Mouse (Mus musculus) layer of hippocampus, adult 2 months (tissue): Measurements from ENCODE around the gene Lrch3. TPM values are rescaled to one million over a fixed set of nuclear protein-coding genes. Genes with fewer than 3 reads are reported as not detected.
"Not testable (repeated sequence)": the region's sequence is repeated elsewhere in the genome, so short reads cannot be mapped to it uniquely, and the experiment has no call there.

ENCODE experiments used
- DNase-seq, 2 experiments: peaks; one replicate each; pipeline ENCODE4 v3.0.0; 2022; ENCODE audit warnings: low spot score in 2 of 2
- H3K27ac ChIP-seq: fragments of 200-600 bp; 2 replicates; pipeline ENCODE4 v1.8.1; 2022
- H3K4me3 ChIP-seq: fragments of 200-600 bp; 2 replicates; pipeline ENCODE4 v1.8.1; 2022; ENCODE audit warnings: mild to moderate bottlenecking
- CTCF ChIP-seq: fragments of 200-600 bp; conservative IDR thresholded peaks from 2 replicates; pipeline ENCODE4 v1.8.1; 2022; ENCODE audit warnings: antibody characterized with exemption, mild to moderate bottlenecking, moderate library complexity
- total RNA-seq, 2 experiments: library from RNA; stranded (reverse); gene quantifications; 2 replicates each; pipeline ENCODE4 v1.2.3; 2021

Lrch3 gene
- total RNA-seq, 2 experiments from 2014 or later: 41.0 to 48.2 TPM

- DNase-seq: no peak
- no peak; the same call in 1 of the 2 replicates for TF ChIP-seq CTCF
- H3K4me3 ChIP-seq: no peak overlapping the region
- no peak overlapping the region for H3K27ac ChIP-seq
Measured at GRCm38 (mm10) chr16:32929918-32930317, 16.0 kb downstream of the Lrch3 start.

DNA sequence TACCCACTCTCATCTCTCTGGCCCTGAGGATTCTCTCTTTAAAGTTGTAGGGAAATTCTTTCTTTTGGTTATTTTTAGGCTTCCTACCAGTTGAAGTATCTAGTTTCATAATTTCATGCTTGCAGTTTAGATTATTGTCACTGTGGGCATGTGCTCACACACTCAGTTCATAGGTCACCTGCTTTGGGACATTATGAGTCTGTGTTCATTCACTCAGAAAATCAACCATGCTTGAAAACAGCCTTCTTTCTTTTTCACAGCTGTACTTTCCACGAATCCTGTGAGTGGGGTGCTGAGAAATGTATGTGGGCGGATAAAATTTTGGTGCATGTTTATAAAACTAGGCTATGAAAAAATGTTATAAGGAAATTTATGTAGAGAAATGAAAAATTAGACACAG, 20.6 kb downstream of the Lrch3 start:
- Histone ChIP-seq H3K4me3 (no peak overlapping the region), H3K27ac (no peak overlapping the region)
- TF ChIP-seq CTCF: no peak
- no peak for DNase-seq

DNA sequence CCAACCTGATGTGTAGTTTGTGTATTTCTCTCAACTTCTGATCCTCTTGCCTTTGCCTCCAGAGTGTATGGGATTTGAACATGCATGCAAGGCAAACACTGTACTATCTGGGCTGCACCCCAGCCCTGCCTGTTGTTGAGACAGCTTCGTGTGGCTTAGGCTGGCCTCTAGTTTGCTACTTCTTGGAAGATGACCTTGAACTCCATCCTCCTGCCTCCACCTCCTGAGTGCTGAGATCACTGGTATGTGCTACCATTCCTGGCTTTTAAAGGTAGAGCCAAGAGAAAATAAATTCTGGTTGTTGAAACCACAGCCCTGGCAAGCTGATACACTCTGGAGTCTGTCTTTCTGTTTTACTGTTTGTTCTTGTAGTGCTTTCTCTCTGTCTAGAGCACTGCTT, 21.2 kb downstream of the Lrch3 start:
- DNase-seq: no peak
- Histone ChIP-seq H3K27ac (peak overlapping the region; percentile 3; the same call in 1 of the 2 replicates), H3K4me3 (no peak overlapping the region)
- TF ChIP-seq CTCF: no peak

DNA sequence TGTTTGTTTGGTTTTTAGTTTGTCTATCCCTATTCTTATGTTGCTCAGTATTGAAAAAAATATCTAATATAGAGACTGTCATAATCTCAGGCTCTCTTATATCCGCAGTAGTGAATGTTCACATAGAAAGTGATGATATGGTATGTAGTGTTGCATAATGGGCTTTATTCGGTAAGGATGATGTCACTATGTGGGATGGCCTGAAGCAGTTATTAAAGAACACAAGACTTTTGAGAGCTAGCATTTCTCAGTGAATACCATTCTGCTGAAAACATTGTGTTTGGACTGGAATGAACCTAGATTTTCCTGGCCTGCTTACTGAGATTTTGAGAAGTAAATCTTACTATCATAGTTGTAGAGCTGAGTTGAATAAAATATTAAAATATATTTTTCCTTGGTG, 23.5 kb downstream of the Lrch3 start:
- 0 out of 2 replicates have a peak overlapping the region, but pooled peaks have one; percentile 14 for H3K27ac ChIP-seq
- H3K4me3 ChIP-seq: no peak overlapping the region
- no peak for DNase-seq
- no peak for TF ChIP-seq CTCF

DNA sequence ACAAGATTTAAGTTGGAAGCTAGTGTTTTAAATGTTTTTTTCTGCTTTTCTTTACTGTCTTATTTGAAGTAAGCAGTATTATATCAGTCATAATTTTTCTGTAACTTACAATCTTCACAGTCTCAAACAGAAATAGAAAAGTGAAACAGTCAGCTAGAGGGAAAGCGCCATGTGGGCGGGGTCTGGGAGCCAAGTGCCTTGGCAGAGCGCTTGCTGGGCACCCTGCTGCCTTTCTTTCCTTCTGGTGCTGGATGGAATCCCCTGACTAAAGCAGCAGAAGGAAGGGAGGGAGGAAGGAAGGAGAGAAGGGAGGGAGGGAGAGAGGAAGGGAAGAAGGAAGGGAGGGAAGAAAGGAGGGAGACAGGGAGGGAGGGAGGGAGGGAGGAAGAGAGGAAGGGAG, 25.4 kb downstream of the Lrch3 start:
- DNase-seq: peak in 1 of 2 experiments; percentile 17

DNA sequence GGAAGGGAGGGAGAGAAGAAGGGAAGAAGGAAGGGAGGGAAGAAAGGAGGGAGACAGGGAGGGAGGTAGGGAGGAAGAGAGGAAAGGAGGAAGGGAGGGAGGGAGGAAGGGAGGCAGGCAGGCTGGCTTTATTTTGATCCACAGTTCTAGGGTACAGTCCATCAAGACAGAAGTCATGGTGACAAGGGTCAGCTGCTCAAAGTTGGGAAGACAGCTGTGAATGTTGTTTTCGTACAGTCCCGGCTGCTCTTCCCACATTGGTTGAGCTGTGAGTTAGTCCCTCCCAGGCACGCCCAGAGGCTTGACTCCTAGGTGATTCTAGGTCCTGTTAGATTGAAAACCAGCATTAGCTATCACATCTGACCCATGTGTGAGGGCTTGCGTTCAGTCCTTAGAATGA, 25.8 kb downstream of the Lrch3 start:
- DNase-seq, H3K4me3 ChIP-seq, H3K27ac ChIP-seq: not testable (repeated sequence)

More for the DNA sequence above, 25.4 kb downstream of the Lrch3 start:
- not testable (repeated sequence) for H3K4me3 ChIP-seq, H3K27ac ChIP-seq

- not testable (repeated sequence) for DNase-seq, H3K27ac ChIP-seq, H3K4me3 ChIP-seq
Measured at GRCm38 (mm10) chr16:32941226-32941625, 27.3 kb downstream of the Lrch3 start.

DNA sequence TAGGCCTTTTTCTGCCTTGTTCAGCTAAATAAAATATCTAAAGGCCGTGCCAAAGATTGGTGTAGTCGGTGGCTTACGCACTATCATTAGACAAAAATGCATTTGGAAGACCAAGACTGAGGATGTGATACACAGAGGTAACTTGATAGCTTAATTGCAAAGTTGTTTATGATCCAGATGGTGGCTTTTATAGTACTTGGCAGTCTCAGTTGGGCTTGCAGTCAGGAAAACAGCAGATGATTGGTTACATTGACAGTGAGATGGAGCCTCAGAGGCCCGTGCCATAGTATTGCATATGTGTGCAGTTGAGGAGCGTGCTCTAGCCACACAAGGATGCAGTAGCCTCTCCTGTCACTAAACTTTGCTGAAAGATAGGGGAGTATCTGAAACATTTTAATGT, 28.8 kb downstream of the Lrch3 start:
- Histone ChIP-seq H3K27ac (peak overlapping the region; percentile 33; the same call in 1 of the 2 replicates), H3K4me3 (no peak overlapping the region)
- peak in 1 of 2 experiments; percentile 19 for DNase-seq
- TF ChIP-seq CTCF: no peak

DNA sequence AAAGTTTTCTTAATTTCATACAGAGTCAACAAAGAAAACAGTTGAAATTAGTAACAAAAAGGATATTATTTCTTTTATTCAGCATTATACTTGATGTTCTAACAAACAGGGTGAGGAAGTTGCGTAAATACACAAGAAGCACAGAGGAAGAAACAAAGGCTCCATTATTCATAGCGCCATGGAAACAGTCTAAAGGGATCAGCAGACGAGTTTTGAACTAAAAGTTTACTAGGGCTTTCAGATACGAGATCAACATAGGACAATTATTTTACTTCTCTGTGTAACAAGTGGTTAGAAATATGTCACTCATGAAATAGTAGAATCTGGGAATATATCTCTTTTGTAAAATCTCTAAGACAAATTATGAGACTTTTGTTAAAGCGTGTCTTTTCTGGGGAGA, 31.5 kb downstream of the Lrch3 start:
- no peak for DNase-seq
- TF ChIP-seq CTCF: no peak
- H3K27ac ChIP-seq: peak overlapping the region; percentile 61
- no peak overlapping the region for H3K4me3 ChIP-seq

- H3K27ac ChIP-seq: no peak overlapping the region
- DNase-seq: no peak
- H3K4me3 ChIP-seq: no peak overlapping the region
- no peak for TF ChIP-seq CTCF
Measured at GRCm38 (mm10) chr16:32948016-32948415, 34.1 kb downstream of the Lrch3 start.

DNA sequence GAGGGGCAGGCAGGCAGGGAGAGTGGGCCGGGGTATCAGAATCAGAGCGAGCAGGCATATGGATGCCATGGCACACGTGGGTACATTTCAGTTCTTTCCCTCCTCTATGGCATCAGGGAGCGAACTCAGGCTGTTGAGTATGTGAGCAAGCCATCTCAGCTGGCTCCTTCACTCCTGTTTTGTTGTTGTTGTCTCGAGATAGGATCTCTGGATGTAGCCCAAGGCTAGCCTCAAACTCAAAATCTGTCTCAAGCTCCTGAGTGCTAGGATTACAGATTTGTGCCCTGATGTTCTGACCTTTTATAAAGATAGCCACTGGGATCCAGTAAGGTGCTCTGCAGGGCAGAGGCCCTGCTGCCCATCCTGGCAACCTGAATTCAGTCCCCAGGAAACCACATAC, 34.8 kb downstream of the Lrch3 start:
- Histone ChIP-seq H3K4me3 (no peak overlapping the region), H3K27ac (no peak overlapping the region)
- no peak for TF ChIP-seq CTCF
- no peak for DNase-seq

- H3K4me3 ChIP-seq: no peak overlapping the region
- no peak for TF ChIP-seq CTCF
- no peak for DNase-seq
- H3K27ac ChIP-seq: no peak overlapping the region
Measured at GRCm38 (mm10) chr16:32949281-32949680, 35.4 kb downstream of the Lrch3 start.

DNA sequence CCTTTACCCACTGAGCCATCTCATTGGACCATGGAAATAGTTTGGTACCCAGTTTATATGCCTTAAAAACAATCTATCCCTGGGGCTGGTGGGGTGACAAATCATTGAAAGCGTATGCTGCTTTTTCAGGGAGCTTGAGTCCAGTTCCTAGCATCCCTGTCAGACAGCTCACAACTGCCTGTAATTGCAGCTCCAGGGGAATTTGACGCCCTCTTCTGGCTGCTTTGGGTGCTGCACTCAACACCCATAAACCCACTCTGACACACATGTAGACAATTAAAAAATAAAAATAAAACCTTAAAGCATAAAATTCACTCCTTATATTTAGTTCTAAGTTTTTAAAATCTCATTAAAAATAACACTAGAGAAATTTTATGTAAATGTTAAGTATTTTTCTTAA, 37.2 kb downstream of the Lrch3 start:
- Histone ChIP-seq H3K4me3 (no peak overlapping the region), H3K27ac (no peak overlapping the region)
- TF ChIP-seq CTCF: peak; percentile 61
- DNase-seq: no peak

- Histone ChIP-seq H3K4me3 (no peak overlapping the region), H3K27ac (no peak overlapping the region)
- TF ChIP-seq CTCF: no peak
- DNase-seq: no peak
Measured at GRCm38 (mm10) chr16:32953806-32954205, 39.9 kb downstream of the Lrch3 start.

- DNase-seq: no peak
- no peak for TF ChIP-seq CTCF
- Histone ChIP-seq H3K4me3 (no peak overlapping the region), H3K27ac (no peak overlapping the region)
Measured at GRCm38 (mm10) chr16:32954304-32954703, 40.4 kb downstream of the Lrch3 start.
